In genomic region chr9:106126786-106127251, GRCm38 (mm10) we compare ENCODE assay signal across 10 mouse cellular contexts. TPM values are rescaled to one million over a fixed set of nuclear protein-coding genes. Genes with fewer than 3 reads are reported as not detected.
DNase-seq lines count a peak whose midpoint lies in the region; ATAC-seq and TF ChIP-seq lines count a peak whose summit lies in the region.
"Had no signal": no experiment of that assay in that cellular context is flagged by ENCODE, and none has a peak within 500 bp of the region (broad histone marks: within the 10 kb centered on the region; RNA-seq: fewer than 3 reads in every experiment).

No protein-coding gene starts in this region.

- 3% methylated on average over 2 of the region's 2 CpGs for WGBS in forebrain, postnatal 0 days
- 0% methylated on average over 2 of the region's 2 CpGs for WGBS in midbrain, postnatal 0 days
- 54% methylated on average over 2 of the region's 2 CpGs for WGBS in intestine, embryonic 16.5 days
- WGBS in heart, embryonic 10.5 days = 49% methylated on average over 2 of the region's 2 CpGs

- no peak overlapping the region for H3K4me2 ChIP-seq in forebrain, postnatal 0 days (ENCODE audit: low read depth)
- no peak overlapping the region for H3K4me2 ChIP-seq in midbrain, postnatal 0 days (ENCODE audit: low read depth, low read length, poor library complexity, severe bottlenecking)
- no peak overlapping the region for H3K4me2 ChIP-seq in intestine, embryonic 16.5 days (ENCODE audit: low read depth, low read length)
- H3K4me2 ChIP-seq: liver, embryonic 13.5 days had no signal

- TF ChIP-seq CTCF in forebrain, postnatal 0 days (IDR thresholded peaks at IDR 0.05; ENCODE audit: low read depth) = no peak
- no peak for TF ChIP-seq CTCF in midbrain, postnatal 0 days (IDR thresholded peaks at IDR 0.05)

- H3K9ac ChIP-seq in forebrain, postnatal 0 days = no peak overlapping the region
- no peak overlapping the region for H3K9ac ChIP-seq in midbrain, postnatal 0 days (replicated peaks; ENCODE audit: low read length, poor library complexity, severe bottlenecking)
- no peak overlapping the region for H3K9ac ChIP-seq in intestine, embryonic 16.5 days (ENCODE audit: low read depth, low read length)
- H3K9ac ChIP-seq: liver, embryonic 13.5 days had no signal

- peak; percentile 90 for ATAC-seq in forebrain, postnatal 0 days
- ATAC-seq in midbrain, postnatal 0 days (ENCODE audit: low FRiP score) = peak; percentile 82
- ATAC-seq in intestine, embryonic 16.5 days = no peak

- H3K36me3 ChIP-seq in forebrain, postnatal 0 days (ENCODE audit: insufficient read depth) = no peaks in the 10 kb centered on the region
- H3K36me3 ChIP-seq in midbrain, postnatal 0 days (ENCODE audit: insufficient read depth, low read length) = no peaks in the 10 kb centered on the region
- no peaks in the 10 kb centered on the region for H3K36me3 ChIP-seq in intestine, embryonic 16.5 days (ENCODE audit: control insufficient read depth, insufficient read depth, low read length)
- no peaks in the 10 kb centered on the region for H3K36me3 ChIP-seq in heart, embryonic 10.5 days
- H3K36me3 ChIP-seq: liver, embryonic 13.5 days had no signal

- H3K27ac ChIP-seq in forebrain, postnatal 0 days (ENCODE audit: low read depth, low read length) = peak overlapping the region; percentile 54; the same call in 1 of the 2 replicates
- peak overlapping the region; percentile 59; the same call in 1 of the 2 replicates for H3K27ac ChIP-seq in midbrain, postnatal 0 days (ENCODE audit: low read depth, low read length)
- no peak overlapping the region for H3K27ac ChIP-seq in intestine, embryonic 16.5 days (ENCODE audit: low read length)
- H3K27ac ChIP-seq in heart, embryonic 10.5 days = no peak overlapping the region
- H3K27ac ChIP-seq: liver, embryonic 13.5 days had no signal

- H3K27me3 ChIP-seq in forebrain, postnatal 0 days (ENCODE audit: insufficient read depth, low read length) = no peaks in the 10 kb centered on the region
- no peaks in the 10 kb centered on the region for H3K27me3 ChIP-seq in midbrain, postnatal 0 days (ENCODE audit: insufficient read depth, low read length)
- no peaks in the 10 kb centered on the region for H3K27me3 ChIP-seq in intestine, embryonic 16.5 days (replicated peaks; ENCODE audit: control insufficient read depth, insufficient read depth, low read length)
- H3K27me3 ChIP-seq in heart, embryonic 10.5 days (ENCODE audit: insufficient read depth, poor library complexity, severe bottlenecking) = no peaks in the 10 kb centered on the region
- H3K27me3 ChIP-seq: liver, embryonic 13.5 days had no signal

- intact Hi-C loops in heart, postnatal 25 days (cut with DNase I) = no loop called here

- H3K9me3 ChIP-seq in forebrain, postnatal 0 days (ENCODE audit: low read length) = no peaks in the 10 kb centered on the region
- 0 out of 2 replicates have a peak, but pooled peaks cover 3% of the 10 kb centered on the region for H3K9me3 ChIP-seq in midbrain, postnatal 0 days (ENCODE audit: low read length)
- no peaks in the 10 kb centered on the region for H3K9me3 ChIP-seq in intestine, embryonic 16.5 days (ENCODE audit: control insufficient read depth, low read length)
- H3K9me3 ChIP-seq in heart, embryonic 10.5 days = no peaks in the 10 kb centered on the region
- H3K9me3 ChIP-seq: liver, embryonic 13.5 days had no signal

- peak; percentile 30 to 45 for DNase-seq in cerebellum, postnatal 14 days
- DNase-seq in cerebellum, adult 9-10 months = no peak
- peak; percentile 92 for DNase-seq in embryo, embryonic 10.5 days (ENCODE audit: low spot score)
- peak; percentile 79 for DNase-seq in forebrain, postnatal 0 days
- peak; percentile 91 for DNase-seq in midbrain, postnatal 0 days (ENCODE audit: low spot score)
- DNase-seq in heart, embryonic 10.5 days (ENCODE audit: low spot score) = no peak
- no peak for DNase-seq in heart, postnatal 25 days (ENCODE audit: low spot score)
- DNase-seq: heart, postnatal 4 days; liver, embryonic 13.5 days had no signal

- H3K4me3 ChIP-seq in forebrain, postnatal 0 days (ENCODE audit: low read depth, low read length) = no peak overlapping the region
- H3K4me3 ChIP-seq in midbrain, postnatal 0 days (ENCODE audit: low read depth, low read length) = no peak overlapping the region
- no peak overlapping the region for H3K4me3 ChIP-seq in intestine, embryonic 16.5 days (ENCODE audit: low read length)
- H3K4me3 ChIP-seq in heart, embryonic 10.5 days = no peak overlapping the region
- H3K4me3 ChIP-seq: liver, embryonic 13.5 days had no signal

- H3K4me1 ChIP-seq in forebrain, postnatal 0 days (ENCODE audit: insufficient read depth) = peaks cover 10% of the 10 kb centered on the region
- H3K4me1 ChIP-seq in midbrain, postnatal 0 days (ENCODE audit: insufficient read depth, low read length) = peaks cover 12% of the 10 kb centered on the region
- no peaks in the 10 kb centered on the region for H3K4me1 ChIP-seq in intestine, embryonic 16.5 days (ENCODE audit: control insufficient read depth, insufficient read depth, low read length)
- H3K4me1 ChIP-seq in heart, embryonic 10.5 days = no peaks in the 10 kb centered on the region
- H3K4me1 ChIP-seq: liver, embryonic 13.5 days had no signal

RNA-seq across cellular contexts. Expression of gene Col6a4, which starts 30.2 kb away (rescaled TPM):
- total RNA-seq in forebrain, postnatal 0 days (2014; rRNA removed) = 0.81 and 2.0 TPM in 2 replicates
- polyA plus RNA-seq in forebrain, postnatal 0 days (2015; fragmentation: Nextera tagmentation; extraction: Ambion mirVana) = 0.92 and 1.1 TPM in 2 replicates
- 1.3 and 2.6 TPM in 2 replicates for total RNA-seq in midbrain, postnatal 0 days (2014; rRNA removed)
- polyA plus RNA-seq in midbrain, postnatal 0 days (2015; fragmentation: Nextera tagmentation; extraction: Ambion mirVana) = 1.3 and 1.7 TPM in 2 replicates
- 72.7 and 83.0 TPM in 2 replicates for polyA plus RNA-seq in intestine, embryonic 16.5 days (2015; fragmentation: Nextera tagmentation; extraction: Ambion mirVana)
- 0.01 TPM in 1 of 2 replicates, not detected in the other for polyA plus RNA-seq in heart, embryonic 10.5 days (2016; fragmentation: Nextera tagmentation; extraction: Ambion mirVana)
- total RNA-seq in heart, postnatal 25 days (2021) = not detected
- polyA plus RNA-seq: liver, embryonic 13.5 days had no signal

RNA-seq across cellular contexts. Expression of gene Glyctk, which starts 31.1 kb away (rescaled TPM):
- 2.0 and 3.0 TPM in 2 replicates for total RNA-seq in forebrain, postnatal 0 days (2014; rRNA removed)
- polyA plus RNA-seq in forebrain, postnatal 0 days (2015; fragmentation: Nextera tagmentation; extraction: Ambion mirVana) = 1.1 TPM in 2 replicates
- 0.66 and 0.94 TPM in 2 replicates for total RNA-seq in midbrain, postnatal 0 days (2014; rRNA removed)
- 0.75 and 0.90 TPM in 2 replicates for polyA plus RNA-seq in midbrain, postnatal 0 days (2015; fragmentation: Nextera tagmentation; extraction: Ambion mirVana)
- 8.6 and 10.8 TPM in 2 replicates for polyA plus RNA-seq in intestine, embryonic 16.5 days (2015; fragmentation: Nextera tagmentation; extraction: Ambion mirVana)
- 1.1 and 2.5 TPM in 2 replicates for polyA plus RNA-seq in heart, embryonic 10.5 days (2016; fragmentation: Nextera tagmentation; extraction: Ambion mirVana)
- 1 to 10 TPM; 1.7 to 2.1 TPM for total RNA-seq in heart, postnatal 25 days (2021)

RNA-seq across cellular contexts. Expression of gene Wdr82, which starts 43.9 kb away (rescaled TPM):
- 216 and 261 TPM in 2 replicates for total RNA-seq in forebrain, postnatal 0 days (2014; rRNA removed)
- 31.5 and 32.5 TPM in 2 replicates for polyA plus RNA-seq in forebrain, postnatal 0 days (2015; fragmentation: Nextera tagmentation; extraction: Ambion mirVana)
- total RNA-seq in midbrain, postnatal 0 days (2014; rRNA removed) = 245 and 261 TPM in 2 replicates
- polyA plus RNA-seq in midbrain, postnatal 0 days (2015; fragmentation: Nextera tagmentation; extraction: Ambion mirVana) = 30.6 and 31.7 TPM in 2 replicates
- polyA plus RNA-seq in intestine, embryonic 16.5 days (2015; fragmentation: Nextera tagmentation; extraction: Ambion mirVana) = 12.4 and 12.8 TPM in 2 replicates
- polyA plus RNA-seq in heart, embryonic 10.5 days (2016; fragmentation: Nextera tagmentation; extraction: Ambion mirVana) = 21.6 and 25.5 TPM in 2 replicates
- 10 to 100 TPM; 42.6 to 45.8 TPM for total RNA-seq in heart, postnatal 25 days (2021)

Comparison
In these comparisons a context has a peak if more than half of its experiments do, and no peak if none do; other contexts are left out.
1. DNase-seq: peak in cerebellum, postnatal 14 days (2 of 2), embryo, embryonic 10.5 days (single experiment), forebrain, postnatal 0 days (single experiment) and midbrain, postnatal 0 days (single experiment); none in cerebellum, adult 9-10 months (single experiment), heart, embryonic 10.5 days (single experiment) and heart, postnatal 25 days (single experiment).
2. H3K27ac ChIP-seq: peak in forebrain, postnatal 0 days (single experiment) and midbrain, postnatal 0 days (single experiment); none in intestine, embryonic 16.5 days (single experiment) and heart, embryonic 10.5 days (single experiment).
3. RNA of gene Col6a4, which starts 30.2 kb away (polyA plus RNA-seq): 72.7 to 83.0 TPM in intestine, embryonic 16.5 days; 1.3 to 1.7 TPM in midbrain, postnatal 0 days, 0.92 to 1.1 TPM in forebrain, postnatal 0 days and 0.01 TPM in heart, embryonic 10.5 days; every median in the first group is over 10 times any median in the second.